Mouse (Mus musculus): ENCODE results near the gene Daam2.

DNA sequence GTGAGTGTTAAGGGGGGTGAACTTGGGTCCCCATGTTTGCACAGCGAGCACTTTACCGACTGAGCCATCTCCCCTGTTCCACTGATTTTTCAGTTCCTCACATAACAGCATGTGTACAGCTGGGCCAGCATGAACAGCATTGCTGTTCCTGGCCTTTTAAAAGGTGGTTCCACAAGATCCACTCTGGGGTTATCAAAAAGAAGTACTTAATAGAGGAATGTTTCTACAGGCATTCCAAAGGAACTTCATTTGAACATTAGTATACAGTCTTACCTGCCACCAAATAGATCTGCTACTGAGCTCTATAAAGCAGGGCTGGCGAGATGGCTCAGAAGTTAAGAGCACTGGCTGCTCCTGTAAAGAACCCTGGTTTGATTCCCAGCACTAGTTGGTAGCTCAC is 8.0 kb downstream of the Daam2 start:
- TF ChIP-seq POLR2A (IDR thresholded peaks at IDR 0.05; ENCODE audit: borderline replicate concordance, insufficient read depth, low read length) (no peak), CTCF (IDR thresholded peaks at IDR 0.05; ENCODE audit: borderline replicate concordance, insufficient read depth, low read depth, low read length) (no peak)

Measured in cerebellum, adult 2 months (tissue).